Mouse (Mus musculus) CH12F3 (cell line): ENCODE data around the gene Rbfox3.

Source experiments
- in situ Hi-C: fragments of 300-500 bp; cut with MboI; formaldehyde crosslinking; loops from 2 replicates; pipeline ENCODE4 v1.14.3; 2020; ENCODE audit warnings: low sequenced_read_pairs

Gene Rbfox3

GRCm38 (mm10) chr11:118562847-118563246 is 348.6 kb downstream of the Rbfox3 start:
- in situ Hi-C loops: no loop called here

- in situ Hi-C loops: no loop called here
These were observed 353.2 kb downstream of the Rbfox3 start for GRCm38 (mm10) chr11:118558193-118558592.

DNA sequence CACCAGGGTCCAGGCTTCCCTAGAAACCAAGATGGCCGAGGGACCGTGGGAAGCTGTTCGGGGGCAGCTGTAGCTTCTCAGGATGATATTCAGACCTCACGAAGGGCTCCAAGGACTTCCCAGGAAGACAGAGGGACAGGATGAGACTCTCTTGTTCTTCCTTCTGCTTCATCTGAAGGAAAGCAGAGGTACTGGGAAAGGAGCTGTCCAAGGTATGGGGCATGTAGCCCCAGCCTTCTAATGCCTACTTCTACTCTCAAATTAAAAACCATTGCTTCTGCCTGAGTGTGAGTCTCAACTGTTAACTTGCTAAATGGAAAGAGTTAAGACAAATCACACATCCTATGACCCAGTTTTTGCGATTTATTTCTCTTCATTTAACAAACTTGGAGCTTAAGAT is 355.8 kb downstream of the Rbfox3 start:
- in situ Hi-C loops: no loop called here

DNA sequence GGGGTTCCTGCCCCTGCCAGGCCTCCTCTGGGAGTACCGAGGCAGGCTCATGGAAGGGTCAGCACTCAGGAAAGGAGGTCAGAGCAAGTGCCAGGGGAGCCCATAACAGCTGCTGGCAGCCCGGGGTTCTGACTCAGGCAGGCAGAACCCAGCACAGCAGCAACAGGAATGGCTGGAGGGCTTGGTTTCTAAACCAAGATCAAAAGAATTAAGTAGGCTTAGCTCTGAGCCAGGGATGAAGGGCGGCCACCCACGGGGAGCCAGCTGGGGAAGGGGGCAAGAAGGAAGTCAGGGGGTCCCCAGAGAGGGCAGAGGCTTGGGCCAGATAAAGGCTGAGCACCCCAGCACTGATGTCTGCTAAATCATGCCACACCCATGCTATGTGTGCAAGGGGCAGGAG is 356.9 kb downstream of the Rbfox3 start:
- in situ Hi-C loops: no loop called here

- in situ Hi-C loops: no loop called here
These were observed 357.5 kb downstream of the Rbfox3 start for GRCm38 (mm10) chr11:118553926-118554325.

GRCm38 (mm10) chr11:118553001-118553400 is 358.4 kb downstream of the Rbfox3 start:
- in situ Hi-C loops: no loop called here

DNA sequence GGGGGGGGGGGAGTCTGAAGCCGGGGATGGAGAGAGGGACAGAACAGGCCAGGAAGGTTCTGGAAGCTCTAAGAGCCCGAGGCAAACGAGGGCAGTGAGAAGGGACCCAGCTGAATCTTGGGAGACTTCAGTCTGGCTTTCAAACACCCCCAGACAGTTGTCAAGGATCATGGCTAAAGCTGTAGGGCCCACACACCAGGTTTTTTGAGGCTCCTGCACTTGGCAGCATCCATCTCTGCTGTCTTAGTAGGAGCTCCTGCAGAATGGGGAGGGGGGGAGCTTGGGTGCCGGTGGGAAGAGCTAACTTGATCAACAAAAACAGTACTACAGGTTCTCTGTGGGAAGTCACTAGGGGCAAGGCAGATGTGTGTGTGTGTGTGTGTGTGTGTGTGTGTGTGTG is 358.9 kb downstream of the Rbfox3 start:
- in situ Hi-C loops: no loop called here

DNA sequence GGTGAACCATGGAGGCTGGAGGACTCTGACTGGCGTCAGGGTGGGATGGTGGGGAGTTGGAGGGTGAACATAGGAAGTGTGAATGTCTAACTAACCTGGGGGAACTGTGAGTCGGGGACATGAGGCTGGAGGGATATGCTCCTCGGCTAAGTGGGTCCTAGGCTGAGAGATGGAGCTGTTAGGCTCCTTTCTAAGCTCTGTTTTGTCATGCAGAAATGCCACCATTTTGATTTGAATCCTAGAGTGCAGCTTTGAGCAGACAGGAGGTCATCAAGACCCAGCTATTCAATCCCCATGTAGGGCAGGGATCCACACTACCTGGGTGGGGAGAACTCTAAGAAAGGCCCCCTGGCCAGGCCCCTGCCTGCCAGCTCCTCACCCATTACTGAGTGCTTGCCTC is 359.7 kb downstream of the Rbfox3 start:
- in situ Hi-C loops: no loop called here

DNA sequence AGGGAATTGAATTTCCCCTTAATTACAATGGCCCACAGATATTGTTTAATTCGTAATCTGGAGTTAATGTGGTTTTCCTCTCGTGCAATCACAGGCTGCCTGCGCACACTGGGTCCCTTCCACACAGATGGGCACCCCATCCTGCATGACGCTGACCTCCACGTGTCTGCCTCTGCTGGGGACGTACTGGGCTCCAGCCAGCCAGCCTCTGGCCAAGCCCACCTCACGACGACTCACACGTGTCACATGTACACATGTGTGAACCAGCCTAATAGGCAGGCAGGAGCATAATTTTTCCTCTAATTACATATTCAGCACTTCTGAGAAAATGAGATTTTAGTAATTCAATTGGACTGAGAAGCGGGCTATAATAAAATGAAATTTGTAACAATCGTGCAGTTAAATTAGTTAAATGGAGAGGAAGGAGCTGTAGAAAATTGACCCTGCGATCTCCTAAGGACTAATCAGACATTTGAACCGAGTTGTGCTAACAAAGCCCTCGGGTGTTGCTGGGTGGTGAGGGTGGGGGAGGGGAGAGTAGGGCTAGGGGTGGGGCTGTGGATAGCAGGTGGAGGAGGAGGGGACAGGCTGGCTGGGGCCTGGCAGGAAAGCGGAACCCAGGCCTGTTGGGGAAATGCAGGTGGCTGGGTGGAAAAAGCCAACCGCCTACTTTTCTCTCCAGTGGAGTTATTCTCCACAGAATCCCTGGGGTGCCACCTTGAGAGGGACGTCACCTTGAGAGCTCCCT is 360.4 kb downstream of the Rbfox3 start:
- in situ Hi-C loops: no loop called here

- in situ Hi-C loops: no loop called here
These were observed 363.2 kb downstream of the Rbfox3 start for GRCm38 (mm10) chr11:118548242-118548641.

- in situ Hi-C loops: no loop called here
These were observed 365.1 kb downstream of the Rbfox3 start for GRCm38 (mm10) chr11:118546269-118546668.

- in situ Hi-C loops: no loop called here
These were observed 365.7 kb downstream of the Rbfox3 start for GRCm38 (mm10) chr11:118545690-118546089.

- in situ Hi-C loops: no loop called here
These were observed 366.8 kb downstream of the Rbfox3 start for GRCm38 (mm10) chr11:118544564-118544963.

- in situ Hi-C loops: no loop called here
These were observed 368.5 kb downstream of the Rbfox3 start for GRCm38 (mm10) chr11:118542906-118543305.

- in situ Hi-C loops: no loop called here
These were observed 370.9 kb downstream of the Rbfox3 start for GRCm38 (mm10) chr11:118540411-118541026.

DNA sequence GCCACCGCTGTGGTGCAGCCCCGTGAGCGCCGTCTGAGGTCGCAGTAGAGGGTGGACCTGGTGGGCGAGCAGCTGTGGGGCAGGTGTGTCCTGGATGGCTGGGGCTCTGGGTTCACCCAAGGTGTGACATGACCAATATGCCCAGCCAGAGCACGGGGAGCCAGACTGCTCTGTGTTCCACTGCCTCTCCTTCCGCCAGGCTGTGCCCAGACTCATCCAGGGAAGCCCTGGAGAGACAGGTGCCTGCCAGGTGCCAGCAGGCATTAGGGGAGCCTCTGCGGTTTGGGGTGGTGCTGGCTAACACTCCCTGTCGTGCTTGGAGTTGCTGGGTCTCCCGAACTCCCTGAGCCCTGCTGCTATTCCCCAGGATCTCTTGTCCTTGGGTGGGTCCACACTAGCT is 373.4 kb downstream of the Rbfox3 start:
- in situ Hi-C loops: no loop called here

DNA sequence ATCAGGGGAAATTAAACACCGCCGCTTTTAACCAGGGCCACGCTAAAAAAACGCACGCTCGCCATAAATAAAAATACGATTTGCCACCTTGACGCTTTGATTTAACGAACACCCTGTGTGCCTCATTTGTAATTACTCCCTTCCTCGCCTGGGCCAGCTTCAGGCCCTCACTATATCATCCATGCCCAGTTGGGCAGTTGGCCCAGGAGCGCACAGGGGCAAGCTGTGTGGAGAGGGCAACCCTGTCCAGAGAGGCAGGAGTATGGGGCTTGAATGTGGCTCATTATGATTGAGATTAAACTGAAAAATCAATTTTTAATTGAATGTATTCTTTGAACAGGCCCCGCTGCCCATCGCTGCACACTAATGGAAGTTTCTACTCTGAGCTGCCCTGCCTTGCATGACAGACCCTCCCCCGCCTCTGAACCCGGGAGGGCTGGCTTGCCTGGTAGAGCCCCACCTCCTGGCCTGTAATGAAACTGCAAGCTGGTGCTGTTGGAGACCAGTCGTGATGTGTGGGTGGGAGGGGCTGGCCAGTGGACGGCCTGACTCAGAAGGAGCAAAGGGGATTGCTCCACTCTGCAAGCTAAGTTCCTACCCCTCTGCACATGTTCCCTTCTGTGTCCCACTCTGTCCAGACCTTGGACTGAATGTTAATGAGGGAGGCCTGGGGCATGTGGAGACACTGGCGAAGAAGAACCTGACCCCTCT is 376.9 kb downstream of the Rbfox3 start:
- in situ Hi-C loops: no loop called here

- in situ Hi-C loops: no loop called here
These were observed 381.1 kb downstream of the Rbfox3 start for GRCm38 (mm10) chr11:118530313-118530712.

GRCm38 (mm10) chr11:118528761-118529160 is 382.6 kb downstream of the Rbfox3 start:
- in situ Hi-C loops: no loop called here

GRCm38 (mm10) chr11:118525059-118525458 is 386.3 kb downstream of the Rbfox3 start:
- in situ Hi-C loops: no loop called here

DNA sequence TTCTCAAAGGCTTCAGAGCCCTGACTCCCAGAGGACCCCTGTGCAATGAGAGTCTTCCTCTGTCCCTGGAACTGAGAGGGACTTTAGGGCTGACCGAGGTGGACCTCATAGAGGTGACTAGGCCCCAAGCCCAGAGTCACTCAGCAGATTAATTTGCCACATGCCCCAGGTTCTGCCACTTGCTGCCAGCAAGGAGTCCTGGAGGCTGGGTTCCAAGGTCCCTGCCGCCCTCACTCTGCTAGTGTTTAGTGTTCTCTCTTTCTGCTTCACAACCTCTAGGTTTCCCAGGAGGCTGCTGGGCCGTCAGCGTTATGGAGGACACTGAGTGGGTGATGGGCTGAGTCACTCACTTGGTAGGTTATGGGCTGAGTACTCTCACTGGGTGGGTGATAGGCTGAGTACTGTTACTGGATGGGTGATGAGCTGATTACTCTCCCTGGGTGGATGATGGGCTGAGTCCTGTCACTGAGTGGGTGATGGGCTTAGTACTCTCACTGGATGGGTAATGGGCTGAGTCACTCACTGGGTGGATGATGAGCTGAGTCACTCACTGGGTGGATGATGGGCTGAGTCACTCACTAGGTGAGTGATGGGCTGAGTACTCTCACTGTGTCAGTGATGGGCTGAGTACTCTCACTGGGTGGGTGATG is 387.8 kb downstream of the Rbfox3 start:
- in situ Hi-C loops: no loop called here
